Comparison of ENCODE assay signal across 7 mouse cellular contexts in genomic region chr9:15709599-15710381, GRCm38 (mm10). TPM values are rescaled to one million over a fixed set of nuclear protein-coding genes. Genes with fewer than 3 reads are reported as not detected.
DNase-seq lines count a peak whose midpoint lies in the region; ATAC-seq and TF ChIP-seq lines count a peak whose summit lies in the region.

Gene Slc36a4, plus strand, starts transcription at chr9:15709738.

- H3K4me1 ChIP-seq in heart, adult 2 months (ENCODE audit: control insufficient read depth, insufficient read depth, low read length), result peaks cover 3% of the 10 kb centered on the region
- peaks cover 27% of the 10 kb centered on the region for H3K4me1 ChIP-seq in limb, embryonic 12.5 days (replicated peaks)
- H3K4me1 ChIP-seq in midbrain, embryonic 14.5 days (ENCODE audit: control insufficient read depth, insufficient read depth, low read length), result peaks cover 17% of the 10 kb centered on the region

- H3K27me3 ChIP-seq in heart, adult 2 months (ENCODE audit: control insufficient read depth, insufficient read depth, low read length), result no peaks in the 10 kb centered on the region
- H3K27me3 ChIP-seq in limb, embryonic 12.5 days, result no peaks in the 10 kb centered on the region
- no peaks in the 10 kb centered on the region for H3K27me3 ChIP-seq in midbrain, embryonic 14.5 days (ENCODE audit: control insufficient read depth, insufficient read depth, low read length)

- peak within 1 kb of the TSS; percentile 91 for H3K27ac ChIP-seq in heart, adult 2 months
- peak within 1 kb of the TSS; percentile 84 for H3K27ac ChIP-seq in limb, embryonic 12.5 days
- peak within 1 kb of the TSS; percentile 90 for H3K27ac ChIP-seq in midbrain, embryonic 14.5 days (replicated peaks; ENCODE audit: low read depth, low read length)

- intact Hi-C loops in heart, adult 2 months (cut with DNase I), result no loop called here

- whole genome bisulfite sequencing in heart, adult 2 months, result under 1% methylated on average over 75 of the region's 75 CpGs
- under 1% methylated on average over 73 of the region's 75 CpGs for WGBS in limb, embryonic 12.5 days
- under 1% methylated on average over 69 of the region's 75 CpGs for WGBS in midbrain, embryonic 14.5 days

- no peaks in the 10 kb centered on the region for H3K79me2 ChIP-seq in heart, adult 2 months (replicated peaks; ENCODE audit: control insufficient read depth, insufficient read depth, low read length)

- peak; percentile 85 for ATAC-seq in limb, embryonic 12.5 days (ENCODE audit: insufficient number of reproducible peaks, insufficient read depth, low FRiP score, low TSS enrichment, low read depth)
- ATAC-seq in midbrain, embryonic 14.5 days (ENCODE audit: low FRiP score, low TSS enrichment), result peak; percentile 93

- peak; percentile 81 for DNase-seq in adrenal gland, adult 8-10 months
- peak; percentile 77 for DNase-seq in embryo, embryonic 9.5 days (ENCODE audit: extremely low spot score)
- DNase-seq in heart, adult 2 months, result peak; percentile 87
- peak; percentile 68 to 70 for DNase-seq in kidney, adult 8-10 months
- DNase-seq in midbrain, embryonic 14.5 days, result peak; percentile 92
- DNase-seq in spleen, adult 12 weeks (ENCODE audit: low spot score), result peak; percentile 4

- no peak for TF ChIP-seq CTCF in heart, adult 2 months (IDR thresholded peaks at IDR 0.05)

- peak; percentile 70 for TF ChIP-seq POLR2A in heart, adult 2 months (IDR thresholded peaks at IDR 0.05; ENCODE audit: insufficient read depth, low read depth, low read length)

- peak within 1 kb of the TSS; percentile 74 for H3K4me2 ChIP-seq in limb, embryonic 12.5 days
- H3K4me2 ChIP-seq in midbrain, embryonic 14.5 days (ENCODE audit: low read length), result peak within 1 kb of the TSS; percentile 68

- H3K4me3 ChIP-seq in heart, adult 2 months, result peak within 1 kb of the TSS; percentile 69
- H3K4me3 ChIP-seq in limb, embryonic 12.5 days (replicated peaks), result peak within 1 kb of the TSS; percentile 76
- peak within 1 kb of the TSS; percentile 68 for H3K4me3 ChIP-seq in midbrain, embryonic 14.5 days (replicated peaks; ENCODE audit: low read depth, low read length)

- no peak for TF ChIP-seq EP300 in heart, adult 2 months (IDR thresholded peaks at IDR 0.05; ENCODE audit: insufficient read depth, low read depth, low read length)

- peak within 1 kb of the TSS; percentile 81 for H3K9ac ChIP-seq in heart, adult 2 months (ENCODE audit: low read depth, low read length)
- H3K9ac ChIP-seq in limb, embryonic 12.5 days (replicated peaks), result peak within 1 kb of the TSS; percentile 89
- peak within 1 kb of the TSS; percentile 88 for H3K9ac ChIP-seq in midbrain, embryonic 14.5 days (replicated peaks; ENCODE audit: low read length)

- no peaks in the 10 kb centered on the region for H3K9me3 ChIP-seq in limb, embryonic 12.5 days
- no peaks in the 10 kb centered on the region for H3K9me3 ChIP-seq in midbrain, embryonic 14.5 days (ENCODE audit: control insufficient read depth, low read length)

- no peaks in the 10 kb centered on the region for H3K36me3 ChIP-seq in heart, adult 2 months (ENCODE audit: control insufficient read depth, insufficient read depth, low read length)
- H3K36me3 ChIP-seq in limb, embryonic 12.5 days, result no peaks in the 10 kb centered on the region
- H3K36me3 ChIP-seq in midbrain, embryonic 14.5 days (ENCODE audit: control insufficient read depth, insufficient read depth, low read length), result no peaks in the 10 kb centered on the region

RNA-seq across cellular contexts. Expression of gene Slc36a4, which starts in this region (rescaled TPM):
- 10 to 100 TPM; 36.6 to 42.7 (median 37.0) TPM for total RNA-seq in adrenal gland, adult 8-10 months (2022)
- 1 to 10 TPM; 6.9 to 7.4 TPM for total RNA-seq in heart, adult 2 months (2021)
- polyA plus RNA-seq in heart, adult 2 months (2012; rRNA removed), result 3.3 and 7.9 TPM in 2 replicates
- polyA plus RNA-seq in limb, embryonic 12.5 days (2016; fragmentation: Nextera tagmentation; extraction: Ambion mirVana), result 24.6 and 25.4 TPM in 2 replicates
- polyA plus RNA-seq in midbrain, embryonic 14.5 days (2014; fragmentation: Nextera tagmentation; extraction: Ambion mirVana), result 43.4 and 52.6 TPM in 2 replicates

Comparison
In these comparisons a context has a peak if more than half of its experiments do, and no peak if none do; other contexts are left out.
1. Peak in every context shown above with its lines: DNase-seq, ATAC-seq, H3K4me3 ChIP-seq and H3K27ac ChIP-seq.
2. RNA of gene Slc36a4 (total RNA-seq): 36.6 to 42.7 TPM in adrenal gland, adult 8-10 months; 6.9 to 7.4 TPM in heart, adult 2 months; every median in the first group is over 4 times any median in the second.
3. DNase-seq: peak in every context shown above with its lines; median percentile 92 in midbrain, embryonic 14.5 days; 87 in heart, adult 2 months; 81 in adrenal gland, adult 8-10 months; 77 in embryo, embryonic 9.5 days; 69 in kidney, adult 8-10 months; 4 in spleen, adult 12 weeks.